Mouse (Mus musculus) forebrain, embryonic 16.5 days (tissue): ENCODE results near the gene Mlx. TPM values are rescaled to one million over a fixed set of nuclear protein-coding genes. Genes with fewer than 3 reads are reported as not detected.
A peak's percentile ranks its signal among the peaks of the same experiment; 100 is the strongest.

Experiments
- ATAC-seq: fragments of 200-750 bp; cut with Nextera tagmentation; 2 replicates; pipeline ENCODE4 v1.8.0; 2017; ENCODE audit warnings: mild to moderate bottlenecking, moderate library complexity
- H3K27ac ChIP-seq: fragments of 300-500 bp; sonication (generic); 2 replicates; pipeline ENCODE4 v1.5.1; 2014; ENCODE audit warnings: low read length, control low read depth
- H3K27me3 ChIP-seq: fragments of 300-500 bp; sonication (generic); replicated peaks from 2 replicates; pipeline ENCODE4 v1.6.1; 2014; ENCODE audit warnings: low read length; ENCODE audit not compliant: control insufficient read depth, insufficient read depth
- H3K36me3 ChIP-seq: fragments of 300-500 bp; sonication (generic); 2 replicates; pipeline ENCODE4 v1.6.1; 2014; ENCODE audit not compliant: control insufficient read depth, insufficient read depth
- H3K4me1 ChIP-seq: fragments of 300-500 bp; sonication (generic); replicated peaks from 2 replicates; pipeline ENCODE4 v1.6.1; 2014; ENCODE audit warnings: low read length; ENCODE audit not compliant: control insufficient read depth, insufficient read depth
- H3K4me2 ChIP-seq: fragments of 300-500 bp; sonication (generic); 2 replicates; pipeline ENCODE4 v1.6.1; 2014; ENCODE audit warnings: mild to moderate bottlenecking, low read length, control low read depth
- H3K4me3 ChIP-seq: fragments of 300-500 bp; sonication (generic); replicated peaks from 2 replicates; pipeline ENCODE4 v1.5.1; 2014; ENCODE audit warnings: mild to moderate bottlenecking, low read length, control low read depth
- H3K9ac ChIP-seq: fragments of 300-500 bp; sonication (generic); replicated peaks from 2 replicates; pipeline ENCODE4 v1.6.1; 2014; ENCODE audit warnings: low read depth, low read length, control low read depth
- H3K9me3 ChIP-seq: fragments of 300-500 bp; sonication (generic); 2 replicates; pipeline ENCODE4 v1.6.1; 2016; ENCODE audit warnings: low read length; ENCODE audit not compliant: control insufficient read depth
- WGBS: fragments of 180-500 bp; shearing (Covaris S2); extraction: QIAGEN DNeasy Blood & Tissue Kit; methylation state at CpG from one replicate; pipeline ENCODE4 v1.1.7; 2014; 5-methylcytosine and 5-hydroxymethylcytosine counted together
- polyA plus RNA-seq: library from polyadenylated mRNA; unstranded; fragments of >200 nt; fragmentation: Nextera tagmentation; extraction: Ambion mirVana; gene quantifications from 2 replicates; pipeline ENCODE4 v1.2.1, GENCODE M21; 2015

Gene Mlx
- 94.6 and 102 TPM in 2 replicates for polyA plus RNA-seq

GRCm38 (mm10) chr11:101086756-101087681 lies at the start of gene Mlx:
Gene Mlx (plus strand): TSS chr11:101087277.
- H3K27me3 ChIP-seq = no peaks in the 10 kb centered on the region
- H3K4me3 ChIP-seq = peak within 1 kb of the TSS; percentile 59
- H3K4me2 ChIP-seq = peak within 1 kb of the TSS; percentile 87
- peaks cover 33% of the 10 kb centered on the region for H3K4me1 ChIP-seq
- WGBS = under 1% methylated on average over 51 of the region's 52 CpGs
- peak within 1 kb of the TSS; percentile 88 for H3K27ac ChIP-seq
- ATAC-seq = peak; percentile 80
- peak within 1 kb of the TSS; percentile 75 for H3K9ac ChIP-seq
- H3K9me3 ChIP-seq = no peaks in the 10 kb centered on the region
- H3K36me3 ChIP-seq = peaks cover 25% of the 10 kb centered on the region

GRCm38 (mm10) chr11:101037795-101038194 lies 49.3 kb upstream of the Mlx start:
- no peak for ATAC-seq
- Histone ChIP-seq H3K4me3 (no peak overlapping the region), H3K36me3 (peaks cover 40% of the 10 kb centered on the region), H3K9ac (no peak overlapping the region), H3K27me3 (no peaks in the 10 kb centered on the region), H3K4me1 (no peaks in the 10 kb centered on the region), H3K9me3 (no peaks in the 10 kb centered on the region), H3K4me2 (no peak overlapping the region), H3K27ac (no peak overlapping the region)
- 85% methylated on average over 10 of the region's 10 CpGs for WGBS

GRCm38 (mm10) chr11:101045826-101046225 lies 41.3 kb upstream of the Mlx start:
- Histone ChIP-seq H3K36me3 (peaks cover 45% of the 10 kb centered on the region), H3K9ac (no peak overlapping the region)

GRCm38 (mm10) chr11:101046440-101046839 lies 40.6 kb upstream of the Mlx start:
- Histone ChIP-seq H3K4me1 (no peaks in the 10 kb centered on the region), H3K27me3 (no peaks in the 10 kb centered on the region), H3K27ac (no peak overlapping the region), H3K9me3 (no peaks in the 10 kb centered on the region), H3K4me3 (no peak overlapping the region), H3K4me2 (no peak overlapping the region), H3K9ac (no peak overlapping the region), H3K36me3 (peaks cover 43% of the 10 kb centered on the region)
- no peak for ATAC-seq
- WGBS = 71% methylated on average over 9 of the region's 9 CpGs

More at GRCm38 (mm10) chr11:101045826-101046225, 41.3 kb upstream of the Mlx start:
- no peak overlapping the region for H3K27ac ChIP-seq
- no peaks in the 10 kb centered on the region for H3K9me3 ChIP-seq
- H3K4me3 ChIP-seq = no peak overlapping the region
- WGBS = 90% methylated on average over 4 of the region's 4 CpGs
- no peak overlapping the region for H3K4me2 ChIP-seq
- ATAC-seq = no peak
- H3K4me1 ChIP-seq = no peaks in the 10 kb centered on the region
- no peaks in the 10 kb centered on the region for H3K27me3 ChIP-seq

- Histone ChIP-seq H3K4me3 (no peak overlapping the region), H3K4me2 (no peak overlapping the region), H3K27me3 (no peaks in the 10 kb centered on the region), H3K9me3 (no peaks in the 10 kb centered on the region), H3K36me3 (peaks cover 36% of the 10 kb centered on the region), H3K27ac (no peak overlapping the region), H3K4me1 (no peaks in the 10 kb centered on the region), H3K9ac (no peak overlapping the region)
- WGBS = 81% methylated on average over 3 of the region's 3 CpGs
- no peak for ATAC-seq
These were observed 39.6 kb upstream of the Mlx start for GRCm38 (mm10) chr11:101047502-101047901.

GRCm38 (mm10) chr11:101050359-101050758 lies 36.7 kb upstream of the Mlx start:
- Histone ChIP-seq H3K27ac (no peak overlapping the region), H3K4me2 (no peak overlapping the region), H3K36me3 (peaks cover 34% of the 10 kb centered on the region), H3K9ac (no peak overlapping the region), H3K4me1 (no peaks in the 10 kb centered on the region), H3K4me3 (no peak overlapping the region), H3K9me3 (no peaks in the 10 kb centered on the region), H3K27me3 (no peaks in the 10 kb centered on the region)
- 86% methylated on average over 9 of the region's 9 CpGs for WGBS
- ATAC-seq = no peak

- WGBS = 81% methylated on average over 6 of the region's 6 CpGs
- Histone ChIP-seq H3K27me3 (no peaks in the 10 kb centered on the region), H3K4me3 (no peak overlapping the region), H3K9ac (no peak overlapping the region), H3K36me3 (peaks cover 35% of the 10 kb centered on the region), H3K4me1 (no peaks in the 10 kb centered on the region), H3K27ac (no peak overlapping the region), H3K4me2 (no peak overlapping the region), H3K9me3 (no peaks in the 10 kb centered on the region)
- no peak for ATAC-seq
These were observed 36.0 kb upstream of the Mlx start for GRCm38 (mm10) chr11:101051051-101051493.

- Histone ChIP-seq H3K9ac (no peak overlapping the region), H3K4me2 (no peak overlapping the region), H3K27me3 (no peaks in the 10 kb centered on the region), H3K4me1 (no peaks in the 10 kb centered on the region), H3K9me3 (no peaks in the 10 kb centered on the region), H3K27ac (no peak overlapping the region), H3K36me3 (peaks cover 32% of the 10 kb centered on the region), H3K4me3 (no peak overlapping the region)
- no peak for ATAC-seq
- 80% methylated on average over 8 of the region's 8 CpGs for whole genome bisulfite sequencing
These were observed 35.5 kb upstream of the Mlx start for GRCm38 (mm10) chr11:101051617-101052016.

GRCm38 (mm10) chr11:101052751-101053473 lies 34.2 kb upstream of the Mlx start:
- 91% methylated on average over 10 of the region's 10 CpGs for WGBS
- Histone ChIP-seq H3K27ac (no peak overlapping the region), H3K27me3 (no peaks in the 10 kb centered on the region), H3K4me1 (no peaks in the 10 kb centered on the region), H3K36me3 (peaks cover 29% of the 10 kb centered on the region), H3K4me3 (no peak overlapping the region), H3K4me2 (no peak overlapping the region), H3K9ac (no peak overlapping the region), H3K9me3 (no peaks in the 10 kb centered on the region)
- ATAC-seq = no peak
